Mouse (Mus musculus) hindbrain, embryonic 10.5 days (tissue): ENCODE measurements around the gene Stk38l. TPM values are rescaled to one million over a fixed set of nuclear protein-coding genes. Genes with fewer than 3 reads are reported as not detected.

Experiments used
- DNase-seq: peaks from one replicate; pipeline ENCODE4 v3.0.0-alpha.2; 2017; ENCODE audit warnings: low spot score
- H3K27ac ChIP-seq: fragments of 300-500 bp; sonication (generic); 2 replicates; pipeline ENCODE4 v1.5.1; 2016; ENCODE audit warnings: mild to moderate bottlenecking, moderate library complexity
- H3K27me3 ChIP-seq: fragments of 300-500 bp; sonication (generic); 2 replicates; pipeline ENCODE4 v1.6.1; 2016; ENCODE audit warnings: mild to moderate bottlenecking; ENCODE audit not compliant: poor library complexity, insufficient read depth, severe bottlenecking
- H3K36me3 ChIP-seq: fragments of 300-500 bp; sonication (generic); 2 replicates; pipeline ENCODE4 v1.6.1; 2016; ENCODE audit warnings: mild to moderate bottlenecking, moderate library complexity
- H3K4me1 ChIP-seq: fragments of 300-500 bp; sonication (generic); replicated peaks from 2 replicates; pipeline ENCODE4 v1.6.1; 2016; ENCODE audit warnings: mild to moderate bottlenecking
- H3K4me3 ChIP-seq: fragments of 300-500 bp; sonication (generic); 2 replicates; pipeline ENCODE4 v1.5.1; 2016; ENCODE audit warnings: mild to moderate bottlenecking, moderate library complexity
- H3K9me3 ChIP-seq: fragments of 300-500 bp; sonication (generic); 2 replicates; pipeline ENCODE4 v1.6.1; 2016; ENCODE audit warnings: mild to moderate bottlenecking, moderate library complexity
- WGBS: fragments of 180-500 bp; shearing (Covaris S2); methylation state at CpG from one replicate; pipeline ENCODE4 v1.1.7; 2016; 5-methylcytosine and 5-hydroxymethylcytosine counted together
- polyA plus RNA-seq: library from polyadenylated mRNA; unstranded; fragments of >200 nt; fragmentation: Nextera tagmentation; extraction: Ambion mirVana; gene quantifications from 2 replicates; pipeline ENCODE4 v1.2.1, GENCODE M21; 2016

Gene Stk38l
- polyA plus RNA-seq, 1 experiment from 2014 or later, result 18.0 TPM

DNA sequence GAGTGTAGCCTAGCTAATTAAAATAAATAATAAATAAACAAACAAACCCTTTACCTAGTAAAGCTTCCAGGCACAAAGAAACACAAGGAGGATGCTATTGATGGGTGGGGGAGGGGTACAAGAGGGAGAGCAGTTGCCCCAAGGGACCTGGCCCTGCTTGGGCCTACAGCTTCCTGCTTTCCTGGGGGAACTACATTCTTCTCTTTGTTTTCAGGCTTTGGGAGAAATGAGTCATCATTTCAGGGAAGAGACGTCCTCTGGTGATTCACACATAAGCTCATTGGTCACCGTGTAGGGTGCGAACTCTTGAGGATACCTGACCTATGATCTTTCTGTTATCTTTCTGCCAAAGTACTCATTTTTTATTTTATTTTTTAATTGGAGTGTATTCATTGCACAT lies 68.7 kb downstream of the Stk38l start:
- H3K27ac ChIP-seq, result no peak overlapping the region
- no peaks in the 10 kb centered on the region for H3K9me3 ChIP-seq
- no peaks in the 10 kb centered on the region for H3K36me3 ChIP-seq
- no peak overlapping the region for H3K4me3 ChIP-seq
- peaks cover 18% of the 10 kb centered on the region for H3K4me1 ChIP-seq
- no peak for DNase-seq
- H3K27me3 ChIP-seq, result peaks cover 33% of the 10 kb centered on the region
- WGBS, result 75% methylated on average over 3 of the region's 3 CpGs

DNA sequence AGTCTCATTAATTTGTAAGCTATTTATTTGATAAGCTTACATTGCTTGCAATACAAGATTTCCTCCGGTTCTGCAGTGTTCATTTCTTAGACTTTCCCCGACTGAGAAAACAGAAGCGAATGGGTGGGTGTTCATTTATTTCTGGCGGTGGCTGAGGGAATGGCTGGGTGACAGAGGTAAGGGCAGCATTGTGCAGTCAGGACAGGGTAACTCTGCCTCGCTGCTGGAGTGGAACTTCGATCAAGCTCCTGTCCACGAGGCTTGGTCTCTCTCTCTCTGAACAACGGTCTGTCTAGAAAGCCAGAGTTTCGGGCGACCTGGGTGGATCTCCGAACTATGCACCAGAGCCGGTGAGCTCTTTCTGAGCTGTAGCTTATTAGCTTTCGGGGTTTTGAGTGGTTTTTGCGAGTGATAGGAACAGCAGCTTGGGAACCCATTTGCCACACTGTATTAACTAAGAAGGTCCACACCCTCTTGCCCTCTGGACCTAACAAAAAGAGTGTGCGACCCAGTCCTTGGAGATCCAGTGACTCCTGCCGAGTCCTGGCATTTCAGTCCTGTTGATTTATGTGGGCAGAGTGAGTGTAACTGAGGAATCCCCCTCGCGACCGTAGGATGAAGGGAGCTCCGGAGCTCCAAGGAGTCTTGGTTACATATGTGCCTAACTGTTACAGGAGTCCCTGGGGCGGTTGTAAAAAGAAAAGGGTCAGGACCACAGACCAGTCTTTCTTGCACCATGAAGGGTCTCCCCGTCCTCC lies 70.5 kb downstream of the Stk38l start:
- H3K36me3 ChIP-seq, result no peaks in the 10 kb centered on the region
- H3K27me3 ChIP-seq, result peaks cover 33% of the 10 kb centered on the region
- H3K9me3 ChIP-seq, result no peaks in the 10 kb centered on the region
- no peak for DNase-seq
- peak overlapping the region; percentile 81 for H3K27ac ChIP-seq
- peaks cover 18% of the 10 kb centered on the region for H3K4me1 ChIP-seq
- peak overlapping the region; percentile 66 for H3K4me3 ChIP-seq
- 21% methylated on average over 22 of the region's 22 CpGs for WGBS

GRCm38 (mm10) chr6:146795924-146796545 lies 71.2 kb downstream of the Stk38l start, which contains the start of gene Arntl2:
Arntl2 (plus strand) TSS chr6:146796055.
- H3K9me3 ChIP-seq, result no peaks in the 10 kb centered on the region
- H3K27ac ChIP-seq, result peak within 1 kb of the TSS; percentile 81
- H3K27me3 ChIP-seq, result peaks cover 33% of the 10 kb centered on the region
- peaks cover 18% of the 10 kb centered on the region for H3K4me1 ChIP-seq
- no peaks in the 10 kb centered on the region for H3K36me3 ChIP-seq
- peak within 1 kb of the TSS; percentile 66 for H3K4me3 ChIP-seq
- peak; percentile 80 for DNase-seq
- 2% methylated on average over 36 of the region's 36 CpGs for WGBS

GRCm38 (mm10) chr6:146797446-146797845 lies 72.7 kb downstream of the Stk38l start:
- Histone ChIP-seq H3K4me1 (peaks cover 18% of the 10 kb centered on the region), H3K36me3 (no peaks in the 10 kb centered on the region), H3K9me3 (no peaks in the 10 kb centered on the region), H3K27me3 (peaks cover 33% of the 10 kb centered on the region), H3K4me3 (no peak overlapping the region), H3K27ac (no peak overlapping the region)
- DNase-seq, result no peak
- 67% methylated on average over 5 of the region's 5 CpGs for WGBS

GRCm38 (mm10) chr6:146809991-146810390 lies 85.2 kb downstream of the Stk38l start:
- Histone ChIP-seq H3K36me3 (no peaks in the 10 kb centered on the region), H3K27ac (no peak overlapping the region), H3K27me3 (no peaks in the 10 kb centered on the region), H3K9me3 (no peaks in the 10 kb centered on the region), H3K4me1 (peaks cover 6% of the 10 kb centered on the region), H3K4me3 (no peak overlapping the region)
- DNase-seq, result no peak
- WGBS, result 90% methylated on average over 6 of the region's 6 CpGs

DNA sequence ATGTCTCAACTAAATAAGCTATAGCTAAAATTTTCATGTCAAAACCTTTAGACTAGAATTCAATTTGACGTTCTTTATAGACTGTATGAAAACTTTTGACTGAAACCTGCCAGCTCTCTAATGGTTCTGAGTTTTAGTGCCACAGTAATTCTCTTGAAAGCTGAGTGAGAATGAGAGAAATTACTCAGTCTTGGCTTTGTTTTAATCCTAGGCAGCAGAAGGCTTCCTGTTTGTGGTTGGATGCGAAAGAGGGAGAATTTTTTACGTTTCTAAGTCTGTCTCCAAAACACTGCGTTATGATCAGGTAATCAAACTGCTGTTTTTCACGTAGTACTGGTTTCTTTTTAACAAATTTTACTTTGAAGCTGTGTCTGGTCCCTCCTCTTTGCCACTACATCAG lies 88.2 kb downstream of the Stk38l start:
- Histone ChIP-seq H3K36me3 (no peaks in the 10 kb centered on the region), H3K27ac (no peak overlapping the region), H3K4me1 (no peaks in the 10 kb centered on the region), H3K27me3 (no peaks in the 10 kb centered on the region), H3K4me3 (no peak overlapping the region), H3K9me3 (no peaks in the 10 kb centered on the region)
- WGBS, result 88% methylated on average over 5 of the region's 5 CpGs
- no peak for DNase-seq

DNA sequence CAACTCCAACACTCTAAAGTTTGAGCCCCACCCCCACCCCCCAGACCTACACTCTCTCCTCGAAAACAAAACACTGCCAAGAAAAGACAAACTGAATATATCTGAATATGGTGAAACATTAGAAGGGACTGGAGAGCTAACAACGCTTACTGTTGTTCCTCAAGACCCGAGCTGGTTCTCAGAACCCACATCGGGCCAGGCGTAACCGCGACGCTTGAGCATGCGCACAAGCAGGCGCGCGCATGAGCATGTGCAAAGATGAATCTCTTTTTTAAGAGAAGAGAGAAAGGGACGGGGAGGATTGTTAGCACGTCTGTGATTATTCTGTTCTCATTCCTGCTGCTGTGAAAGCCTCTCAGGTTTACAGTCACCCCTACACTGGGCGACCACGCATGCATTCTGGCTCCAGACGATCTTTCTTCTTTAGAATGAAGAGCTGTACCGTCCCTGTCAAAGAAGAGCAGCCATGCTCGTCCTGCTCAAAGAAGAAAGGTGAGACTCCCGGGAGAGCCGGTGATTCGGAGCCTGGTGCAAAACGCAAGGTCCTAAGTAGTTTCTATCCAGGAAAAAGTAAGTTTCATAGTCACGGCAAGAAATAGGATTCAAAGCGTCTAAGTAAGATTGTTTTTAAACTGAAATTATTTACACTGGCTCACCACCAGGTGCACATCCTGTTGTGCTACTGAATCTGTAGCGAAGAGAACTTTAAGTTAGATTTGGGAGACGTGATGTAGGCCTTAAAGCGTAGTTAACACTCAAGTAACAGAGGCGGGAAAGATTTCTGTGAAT lies 95.6 kb downstream of the Stk38l start:
- H3K27me3 ChIP-seq, result no peaks in the 10 kb centered on the region
- WGBS, result 83% methylated on average over 29 of the region's 29 CpGs
- DNase-seq, result no peak

DNA sequence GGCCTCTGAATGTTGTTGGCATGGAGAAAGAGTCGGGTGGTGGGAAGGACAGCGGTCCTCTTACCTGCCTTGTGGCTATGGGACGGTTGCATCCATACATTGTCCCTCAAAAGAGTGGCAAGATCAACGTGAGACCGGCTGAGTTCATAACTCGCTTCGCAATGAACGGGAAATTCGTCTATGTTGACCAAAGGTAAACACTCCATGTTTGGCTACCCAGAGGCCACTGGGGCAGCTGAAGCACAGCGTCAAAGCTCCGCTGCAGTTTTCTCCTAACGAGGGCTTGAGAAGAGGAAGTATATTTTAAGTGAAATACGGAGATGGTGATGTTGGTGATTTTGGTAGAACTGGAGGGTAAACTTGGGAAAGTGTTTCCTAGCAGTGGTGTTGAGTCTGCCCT lies 97.2 kb downstream of the Stk38l start:
- Histone ChIP-seq H3K4me3 (no peak overlapping the region), H3K36me3 (no peaks in the 10 kb centered on the region), H3K4me1 (no peaks in the 10 kb centered on the region), H3K9me3 (no peaks in the 10 kb centered on the region), H3K27me3 (no peaks in the 10 kb centered on the region), H3K27ac (no peak overlapping the region)
- no peak for DNase-seq
- 91% methylated on average over 13 of the region's 13 CpGs for WGBS

More for the DNA sequence above, 95.6 kb downstream of the Stk38l start:
- H3K4me3 ChIP-seq, result no peak overlapping the region
- H3K4me1 ChIP-seq, result no peaks in the 10 kb centered on the region
- no peaks in the 10 kb centered on the region for H3K9me3 ChIP-seq
- no peaks in the 10 kb centered on the region for H3K36me3 ChIP-seq
- no peak overlapping the region for H3K27ac ChIP-seq

DNA sequence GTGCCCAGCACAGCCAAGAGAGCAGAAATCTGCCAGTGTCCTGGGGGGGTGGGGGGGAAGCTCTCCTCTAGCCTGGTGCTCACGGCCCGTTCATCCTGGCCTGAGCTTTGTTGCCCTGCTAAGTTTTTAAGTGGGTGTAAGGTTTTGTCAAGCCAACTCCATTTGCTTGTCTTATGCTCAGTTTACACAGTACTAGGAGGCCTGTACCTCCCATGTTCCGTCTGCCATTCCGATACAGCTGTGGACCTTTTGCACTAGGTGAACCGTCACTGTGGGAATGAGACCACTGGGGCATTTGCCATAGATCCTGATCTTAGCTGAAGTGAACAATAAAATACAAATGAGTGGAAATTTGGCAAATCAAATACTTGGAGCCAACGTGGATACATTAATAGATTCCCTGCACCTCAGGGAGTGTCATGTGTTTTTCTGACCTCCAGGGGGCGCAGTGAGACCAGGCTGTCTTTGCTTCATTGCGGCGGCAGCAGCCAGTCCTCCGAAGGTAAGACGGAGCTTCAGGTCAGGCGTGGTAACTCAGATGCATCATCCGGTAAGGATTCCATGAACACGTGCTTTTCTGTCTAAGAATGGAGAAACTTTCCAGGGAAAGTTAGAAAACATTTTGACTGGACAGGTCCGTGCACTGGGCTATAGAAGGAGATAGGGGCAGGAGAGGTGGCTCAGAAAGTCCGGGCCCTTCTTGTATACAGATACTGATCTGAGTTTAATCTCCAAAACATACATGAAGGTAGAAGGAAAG lies 100.1 kb downstream of the Stk38l start:
- 43% methylated on average over 16 of the region's 16 CpGs for WGBS

GRCm38 (mm10) chr6:146825487-146825773 lies 100.6 kb downstream of the Stk38l start:
- no peak for DNase-seq
- Histone ChIP-seq H3K27ac (no peak overlapping the region), H3K27me3 (no peaks in the 10 kb centered on the region), H3K4me1 (no peaks in the 10 kb centered on the region), H3K36me3 (no peaks in the 10 kb centered on the region), H3K4me3 (no peak overlapping the region), H3K9me3 (no peaks in the 10 kb centered on the region)
- 75% methylated on average over 1 of the region's 1 CpGs for WGBS

More for the DNA sequence above, 100.1 kb downstream of the Stk38l start:
- DNase-seq, result peak; percentile 68
- Histone ChIP-seq H3K4me1 (no peaks in the 10 kb centered on the region), H3K27me3 (no peaks in the 10 kb centered on the region), H3K9me3 (no peaks in the 10 kb centered on the region), H3K4me3 (no peak overlapping the region), H3K36me3 (no peaks in the 10 kb centered on the region), H3K27ac (no peak overlapping the region)
